Mouse (Mus musculus) lung, adult 2 months (tissue): ENCODE data around the gene Psg19.

ENCODE experiments used
- CTCF ChIP-seq: fragments of 200-500 bp; IDR thresholded peaks from 2 replicates; pipeline ENCODE4 v1.5.1; 2011; ENCODE audit warnings: mild to moderate bottlenecking, low read length, control low read depth; ENCODE audit not compliant: insufficient read depth
- POLR2A ChIP-seq: fragments of 200-500 bp; IDR thresholded peaks from 2 replicates; pipeline ENCODE4 v1.6.1; 2011; ENCODE audit warnings: low read depth, mild to moderate bottlenecking, control low read depth, low read length, borderline replicate concordance; ENCODE audit errors: extremely low read depth

DNA sequence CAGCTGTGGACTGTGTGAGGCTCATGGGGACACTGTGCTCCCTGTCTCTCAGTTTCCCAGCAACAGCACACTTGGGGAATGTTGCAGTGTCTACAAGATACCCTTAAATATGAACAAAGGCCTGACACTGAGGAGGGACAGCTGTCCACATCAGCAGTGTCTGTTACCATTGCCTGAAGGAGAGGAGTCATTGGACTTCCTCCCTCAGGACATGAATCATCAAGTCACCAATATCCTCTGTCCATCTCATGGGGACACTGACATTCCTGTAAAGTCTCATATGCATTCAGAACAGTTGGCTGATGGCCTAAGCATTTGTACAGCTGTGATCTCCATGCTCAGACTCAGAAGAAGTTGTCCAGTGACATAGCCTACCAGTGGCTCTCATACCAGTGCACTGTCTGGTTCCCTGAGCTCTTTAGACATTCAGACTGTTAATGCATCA is 19.0 kb downstream of the Psg19 start:
- TF ChIP-seq CTCF (no peak), POLR2A (no peak)
